Mouse (Mus musculus): ENCODE measurements around the gene Dmac2.

Gene Dmac2

GRCm38 (mm10) chr7:25652244-25652759 lies 33.1 kb downstream of the Dmac2 start:
- DNase-seq (ENCODE audit: low read depth, low spot score), result no peak

GRCm38 (mm10) chr7:25655601-25656428 lies 36.6 kb downstream of the Dmac2 start:
- no peak for DNase-seq (ENCODE audit: low read depth, low spot score)

GRCm38 (mm10) chr7:25657785-25658184 lies 38.6 kb downstream of the Dmac2 start:
- no peak for DNase-seq (ENCODE audit: low read depth, low spot score)

- peak; percentile 99 for DNase-seq (ENCODE audit: low read depth, low spot score)
Observed at GRCm38 (mm10) chr7:25658657-25659472, 39.7 kb downstream of the Dmac2 start, which contains the start of the genes Bckdha and Exosc5. Gene Bckdha (minus strand): TSS chr7:25658981. Gene Exosc5 (plus strand): TSS chr7:25659164.

- no peak for DNase-seq (ENCODE audit: low read depth, low spot score)
Observed at GRCm38 (mm10) chr7:25666381-25666780, 47.2 kb downstream of the Dmac2 start.

- DNase-seq (ENCODE audit: low read depth, low spot score), result no peak
Observed at GRCm38 (mm10) chr7:25669158-25669557, 49.9 kb downstream of the Dmac2 start.

GRCm38 (mm10) chr7:25669631-25670030 lies 50.4 kb downstream of the Dmac2 start:
- DNase-seq (ENCODE audit: low read depth, low spot score), result no peak

- DNase-seq (ENCODE audit: low read depth, low spot score), result no peak
Observed at GRCm38 (mm10) chr7:25670096-25670495, 50.9 kb downstream of the Dmac2 start.

GRCm38 (mm10) chr7:25671686-25672085 lies 52.5 kb downstream of the Dmac2 start:
- DNase-seq (ENCODE audit: low read depth, low spot score), result no peak

- no peak for DNase-seq (ENCODE audit: low read depth, low spot score)
Observed at GRCm38 (mm10) chr7:25672442-25672841, 53.2 kb downstream of the Dmac2 start.

- DNase-seq (ENCODE audit: low read depth, low spot score), result no peak
Observed at GRCm38 (mm10) chr7:25674297-25674696, 55.1 kb downstream of the Dmac2 start.

- DNase-seq (ENCODE audit: low read depth, low spot score), result no peak
Observed at GRCm38 (mm10) chr7:25674719-25675300, 55.6 kb downstream of the Dmac2 start, which contains the start of gene Tmem91. Gene Tmem91 (minus strand): TSS chr7:25675166.
